Mouse (Mus musculus) midbrain, postnatal 0 days (tissue): ENCODE results near the gene Slc13a5. TPM values are rescaled to one million over a fixed set of nuclear protein-coding genes. Genes with fewer than 3 reads are reported as not detected.

Experiments used
- ATAC-seq: fragments of 200-750 bp; cut with Nextera tagmentation; 2 replicates; pipeline ENCODE4 v1.8.0; 2017; ENCODE audit warnings: moderate number of reproducible peaks, mild to moderate bottlenecking, moderate TSS enrichment, moderate library complexity; ENCODE audit not compliant: low FRiP score
- DNase-seq: peaks from one replicate; pipeline ENCODE4 v3.0.0-alpha.2; 2015; ENCODE audit warnings: low spot score
- H3K27ac ChIP-seq: fragments of 300-500 bp; sonication (generic); 2 replicates; pipeline ENCODE4 v1.5.1; 2014; ENCODE audit warnings: low read depth, mild to moderate bottlenecking, low read length, mixed read lengths
- H3K27me3 ChIP-seq: fragments of 300-500 bp; sonication (generic); 2 replicates; pipeline ENCODE4 v1.6.1; 2014; ENCODE audit warnings: low read length, control low read depth, mixed read lengths; ENCODE audit not compliant: insufficient read depth
- H3K36me3 ChIP-seq: fragments of 300-500 bp; sonication (generic); 2 replicates; pipeline ENCODE4 v1.6.1; 2014; ENCODE audit warnings: low read length, control low read depth, mixed read lengths; ENCODE audit not compliant: insufficient read depth
- H3K4me1 ChIP-seq: fragments of 300-500 bp; sonication (generic); 2 replicates; pipeline ENCODE4 v1.6.1; 2014; ENCODE audit warnings: mild to moderate bottlenecking, control low read depth, antibody characterized with exemption, low read length, mixed read lengths; ENCODE audit not compliant: insufficient read depth
- H3K4me2 ChIP-seq: fragments of 300-500 bp; sonication (generic); 2 replicates; pipeline ENCODE4 v1.6.1; 2014; ENCODE audit warnings: low read depth, mild to moderate bottlenecking, low read length, mixed read lengths; ENCODE audit not compliant: poor library complexity, severe bottlenecking
- H3K4me3 ChIP-seq: fragments of 300-500 bp; sonication (generic); 2 replicates; pipeline ENCODE4 v1.5.1; 2014; ENCODE audit warnings: low read depth, mild to moderate bottlenecking, low read length, moderate library complexity
- H3K9ac ChIP-seq: fragments of 300-500 bp; sonication (generic); replicated peaks from 2 replicates; pipeline ENCODE4 v1.6.1; 2014; ENCODE audit warnings: mild to moderate bottlenecking, low read length, moderate library complexity, mixed read lengths; ENCODE audit not compliant: poor library complexity, severe bottlenecking
- H3K9me3 ChIP-seq: fragments of 300-500 bp; sonication (generic); 2 replicates; pipeline ENCODE4 v1.6.1; 2016; ENCODE audit warnings: low read length, control low read depth
- CTCF ChIP-seq: IDR thresholded peaks from 2 replicates; pipeline ENCODE4 v1.5.1; 2016; ENCODE audit warnings: antibody characterized with exemption, mild to moderate bottlenecking
- WGBS: fragments of 180-500 bp; shearing (Covaris S2); extraction: QIAGEN DNeasy Blood & Tissue Kit; methylation state at CpG from one replicate; pipeline ENCODE4 v1.1.7; 2014; 5-methylcytosine and 5-hydroxymethylcytosine counted together
- polyA plus RNA-seq: library from polyadenylated mRNA; unstranded; fragments of >200 nt; fragmentation: Nextera tagmentation; extraction: Ambion mirVana; gene quantifications from 2 replicates; pipeline ENCODE4 v1.2.1, GENCODE M21; 2015
- total RNA-seq: library from RNA; depleted of rRNA; stranded (reverse); fragments of >200 nt; gene quantifications from 2 replicates; pipeline ENCODE4 v1.2.3, GENCODE M21; 2014

The Slc13a5 gene
- total and polyA plus RNA-seq, 2 experiments from 2014 or later = 4.5 to 4.8 TPM

GRCm38 (mm10) chr11:72307461-72307860 lies 40.4 kb upstream of the Slc13a5 start:
- H3K4me3 ChIP-seq = no peak overlapping the region
- H3K27me3 ChIP-seq = no peaks in the 10 kb centered on the region
- no peak overlapping the region for H3K9ac ChIP-seq
- no peaks in the 10 kb centered on the region for H3K9me3 ChIP-seq
- TF ChIP-seq CTCF = no peak
- DNase-seq (no peak), ATAC-seq (no peak)
- H3K27ac ChIP-seq = no peak overlapping the region
- no peaks in the 10 kb centered on the region for H3K4me1 ChIP-seq
- H3K36me3 ChIP-seq = no peaks in the 10 kb centered on the region
- no peak overlapping the region for H3K4me2 ChIP-seq
- WGBS = 78% methylated on average over 5 of the region's 5 CpGs

GRCm38 (mm10) chr11:72302230-72302629 lies 35.2 kb upstream of the Slc13a5 start:
- Histone ChIP-seq H3K36me3 (no peaks in the 10 kb centered on the region), H3K9me3 (no peaks in the 10 kb centered on the region), H3K27ac (no peak overlapping the region), H3K4me2 (peak overlapping the region; percentile 24; the same call in 1 of the 2 replicates), H3K4me1 (no peaks in the 10 kb centered on the region), H3K4me3 (peak overlapping the region; percentile 9; the same call in 1 of the 2 replicates), H3K27me3 (no peaks in the 10 kb centered on the region), H3K9ac (no peak overlapping the region)
- no peak for DNase-seq
- TF ChIP-seq CTCF = no peak
- no peak for ATAC-seq
- WGBS = 83% methylated on average over 7 of the region's 7 CpGs

- no peaks in the 10 kb centered on the region for H3K4me1 ChIP-seq
- peak; percentile 14 for DNase-seq
- H3K27me3 ChIP-seq = no peaks in the 10 kb centered on the region
- no peaks in the 10 kb centered on the region for H3K9me3 ChIP-seq
- no peak within 1 kb of the TSS for H3K27ac ChIP-seq
- H3K4me3 ChIP-seq = peak within 1 kb of the TSS; percentile 9; the same call in 1 of the 2 replicates
- no peak within 1 kb of the TSS for H3K9ac ChIP-seq
- 30% methylated on average over 6 of the region's 6 CpGs for WGBS
- no peak for ATAC-seq
- no peak for TF ChIP-seq CTCF
- H3K4me2 ChIP-seq = peak within 1 kb of the TSS; percentile 24; the same call in 1 of the 2 replicates
- no peaks in the 10 kb centered on the region for H3K36me3 ChIP-seq
These were observed 34.3 kb upstream of the Slc13a5 start, which contains the start of gene Xaf1 for GRCm38 (mm10) chr11:72301334-72301733. Gene Xaf1 (plus strand): TSS chr11:72301629.

- Histone ChIP-seq H3K36me3 (no peaks in the 10 kb centered on the region), H3K27ac (no peak overlapping the region), H3K4me1 (no peaks in the 10 kb centered on the region), H3K9ac (no peak overlapping the region), H3K27me3 (no peaks in the 10 kb centered on the region), H3K9me3 (no peaks in the 10 kb centered on the region), H3K4me2 (no peak overlapping the region), H3K4me3 (no peak overlapping the region)
- WGBS = 80% methylated on average over 2 of the region's 2 CpGs
- TF ChIP-seq CTCF = no peak
- no peak for ATAC-seq
- no peak for DNase-seq
These were observed 26.1 kb upstream of the Slc13a5 start for GRCm38 (mm10) chr11:72293116-72293515.

DNA sequence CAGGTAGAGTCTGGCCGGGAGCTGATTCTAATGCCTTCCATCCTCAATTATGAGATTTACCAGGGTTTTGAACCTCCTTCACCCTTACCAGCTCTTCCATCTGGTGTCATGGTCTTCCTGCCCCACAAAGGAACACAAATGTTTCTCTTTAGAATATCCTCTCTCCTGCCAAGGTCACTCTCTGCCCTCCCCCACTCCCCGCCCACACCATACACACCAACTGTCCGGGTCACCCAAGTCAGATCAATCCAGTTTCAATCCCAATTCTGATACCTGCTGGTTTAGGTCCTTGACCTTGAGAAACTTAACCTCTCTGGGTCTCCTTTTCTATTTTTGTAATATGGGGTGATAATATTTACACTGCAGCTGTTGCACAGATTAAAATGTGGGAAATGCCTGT lies 20.5 kb upstream of the Slc13a5 start:
- Histone ChIP-seq H3K36me3 (no peaks in the 10 kb centered on the region), H3K4me2 (no peak overlapping the region), H3K27me3 (no peaks in the 10 kb centered on the region), H3K4me1 (no peaks in the 10 kb centered on the region), H3K9ac (no peak overlapping the region), H3K9me3 (no peaks in the 10 kb centered on the region), H3K4me3 (no peak overlapping the region), H3K27ac (no peak overlapping the region)
- no peak for ATAC-seq
- no peak for DNase-seq
- no peak for TF ChIP-seq CTCF
- 88% methylated on average over 3 of the region's 3 CpGs for WGBS

GRCm38 (mm10) chr11:72287126-72287525 lies 20.1 kb upstream of the Slc13a5 start:
- no peaks in the 10 kb centered on the region for H3K9me3 ChIP-seq
- no peak for DNase-seq
- H3K27me3 ChIP-seq = no peaks in the 10 kb centered on the region
- H3K4me2 ChIP-seq = no peak overlapping the region
- 85% methylated on average over 2 of the region's 2 CpGs for WGBS
- H3K4me1 ChIP-seq = no peaks in the 10 kb centered on the region
- no peak overlapping the region for H3K4me3 ChIP-seq
- no peak overlapping the region for H3K27ac ChIP-seq
- H3K36me3 ChIP-seq = no peaks in the 10 kb centered on the region
- no peak overlapping the region for H3K9ac ChIP-seq
- no peak for ATAC-seq
- TF ChIP-seq CTCF = no peak
